Mouse (Mus musculus) heart, embryonic 10.5 days (tissue): ENCODE measurements around the gene Pld1. TPM values are rescaled to one million over a fixed set of nuclear protein-coding genes. Genes with fewer than 3 reads are reported as not detected.

Source experiments
- DNase-seq: peaks from one replicate; pipeline ENCODE4 v3.0.0-alpha.2; 2017; ENCODE audit warnings: low spot score
- H3K27ac ChIP-seq: fragments of 300-500 bp; sonication (generic); 2 replicates; pipeline ENCODE4 v1.5.1; 2016; ENCODE audit warnings: mild to moderate bottlenecking
- H3K27me3 ChIP-seq: fragments of 300-500 bp; sonication (generic); 2 replicates; pipeline ENCODE4 v1.6.1; 2016; ENCODE audit warnings: mild to moderate bottlenecking; ENCODE audit not compliant: poor library complexity, insufficient read depth, severe bottlenecking
- H3K36me3 ChIP-seq: fragments of 300-500 bp; sonication (generic); 2 replicates; pipeline ENCODE4 v1.6.1; 2016; ENCODE audit warnings: mild to moderate bottlenecking, moderate library complexity
- H3K4me1 ChIP-seq: fragments of 300-500 bp; sonication (generic); 2 replicates; pipeline ENCODE4 v1.6.1; 2016; ENCODE audit warnings: mild to moderate bottlenecking
- H3K4me3 ChIP-seq: fragments of 300-500 bp; sonication (generic); 2 replicates; pipeline ENCODE4 v1.5.1; 2016; ENCODE audit warnings: mild to moderate bottlenecking, moderate library complexity
- H3K9me3 ChIP-seq: fragments of 300-500 bp; sonication (generic); 2 replicates; pipeline ENCODE4 v1.6.1; 2016; ENCODE audit warnings: mild to moderate bottlenecking, moderate library complexity
- WGBS: fragments of 180-500 bp; shearing (Covaris S2); methylation state at CpG from one replicate; pipeline ENCODE4 v1.1.7; 2016; 5-methylcytosine and 5-hydroxymethylcytosine counted together
- polyA plus RNA-seq: library from polyadenylated mRNA; unstranded; fragments of >200 nt; fragmentation: Nextera tagmentation; extraction: Ambion mirVana; gene quantifications from 2 replicates; pipeline ENCODE4 v1.2.1, GENCODE M21; 2016

The Pld1 gene
- polyA plus RNA-seq, 1 experiment from 2014 or later = 5.7 TPM

GRCm38 (mm10) chr3:28093684-28094302 lies 155.3 kb downstream of the Pld1 start:
- Histone ChIP-seq H3K4me1 (peaks cover 24% of the 10 kb centered on the region), H3K9me3 (no peaks in the 10 kb centered on the region), H3K36me3 (peaks cover 3% of the 10 kb centered on the region), H3K27ac (no peak overlapping the region), H3K4me3 (no peak overlapping the region), H3K27me3 (no peaks in the 10 kb centered on the region)
- WGBS = 66% methylated on average over 9 of the region's 9 CpGs
- DNase-seq = no peak

GRCm38 (mm10) chr3:28095451-28095850 lies 157.0 kb downstream of the Pld1 start:
- H3K27me3 ChIP-seq = no peaks in the 10 kb centered on the region
- 94% methylated on average over 9 of the region's 9 CpGs for WGBS
- H3K9me3 ChIP-seq = no peaks in the 10 kb centered on the region
- H3K4me1 ChIP-seq = peaks cover 24% of the 10 kb centered on the region
- peaks cover 3% of the 10 kb centered on the region for H3K36me3 ChIP-seq
- no peak overlapping the region for H3K4me3 ChIP-seq
- no peak for DNase-seq
- no peak overlapping the region for H3K27ac ChIP-seq

- WGBS = 83% methylated on average over 9 of the region's 9 CpGs
- Histone ChIP-seq H3K4me3 (no peak overlapping the region), H3K4me1 (no peaks in the 10 kb centered on the region; the same call in 1 of the 2 replicates), H3K36me3 (peaks cover 3% of the 10 kb centered on the region), H3K27me3 (no peaks in the 10 kb centered on the region), H3K9me3 (no peaks in the 10 kb centered on the region), H3K27ac (no peak overlapping the region)
- no peak for DNase-seq
These were observed 160.7 kb downstream of the Pld1 start for GRCm38 (mm10) chr3:28099175-28099574.

- 50% methylated on average over 1 of the region's 1 CpGs for WGBS
- H3K36me3 ChIP-seq = no peaks in the 10 kb centered on the region
These were observed 166.5 kb downstream of the Pld1 start for GRCm38 (mm10) chr3:28104992-28105391.

GRCm38 (mm10) chr3:28107446-28108004 lies 169.0 kb downstream of the Pld1 start:
- no peak for DNase-seq
- 37% methylated on average over 6 of the region's 6 CpGs for WGBS
- Histone ChIP-seq H3K9me3 (no peaks in the 10 kb centered on the region), H3K36me3 (no peaks in the 10 kb centered on the region), H3K4me1 (peaks cover 13% of the 10 kb centered on the region; the same call in 1 of the 2 replicates), H3K27me3 (no peaks in the 10 kb centered on the region), H3K4me3 (no peak overlapping the region), H3K27ac (peak overlapping the region; percentile 52; the same call in 1 of the 2 replicates)

More at GRCm38 (mm10) chr3:28104992-28105391, 166.5 kb downstream of the Pld1 start:
- no peak overlapping the region for H3K4me3 ChIP-seq
- no peaks in the 10 kb centered on the region for H3K9me3 ChIP-seq
- no peak for DNase-seq
- no peaks in the 10 kb centered on the region for H3K27me3 ChIP-seq
- H3K4me1 ChIP-seq = peaks cover 4% of the 10 kb centered on the region; the same call in 1 of the 2 replicates
- H3K27ac ChIP-seq = no peak overlapping the region

GRCm38 (mm10) chr3:28111516-28111915 lies 173.0 kb downstream of the Pld1 start:
- WGBS = 35% methylated on average over 5 of the region's 5 CpGs
- no peaks in the 10 kb centered on the region for H3K27me3 ChIP-seq
- no peak overlapping the region for H3K4me3 ChIP-seq
- peaks cover 23% of the 10 kb centered on the region; the same call in 1 of the 2 replicates for H3K4me1 ChIP-seq
- DNase-seq = no peak
- no peaks in the 10 kb centered on the region for H3K36me3 ChIP-seq
- no peak overlapping the region for H3K27ac ChIP-seq
- no peaks in the 10 kb centered on the region for H3K9me3 ChIP-seq

GRCm38 (mm10) chr3:28113881-28114280 lies 175.4 kb downstream of the Pld1 start:
- Histone ChIP-seq H3K27me3 (no peaks in the 10 kb centered on the region), H3K4me1 (peaks cover 19% of the 10 kb centered on the region; the same call in 1 of the 2 replicates), H3K36me3 (no peaks in the 10 kb centered on the region), H3K9me3 (no peaks in the 10 kb centered on the region), H3K4me3 (no peak overlapping the region), H3K27ac (no peak overlapping the region; the same call in 1 of the 2 replicates)
- WGBS = 90% methylated on average over 2 of the region's 2 CpGs
- no peak for DNase-seq

GRCm38 (mm10) chr3:28141716-28142115 lies 203.2 kb downstream of the Pld1 start:
- no peak overlapping the region for H3K27ac ChIP-seq
- 80% methylated on average over 5 of the region's 5 CpGs for WGBS

GRCm38 (mm10) chr3:28142121-28142520 lies 203.6 kb downstream of the Pld1 start:
- no peaks in the 10 kb centered on the region for H3K9me3 ChIP-seq
- no peaks in the 10 kb centered on the region; the same call in 1 of the 2 replicates for H3K36me3 ChIP-seq
- no peak overlapping the region for H3K4me3 ChIP-seq
- DNase-seq = no peak
- WGBS = 69% methylated on average over 2 of the region's 2 CpGs
- no peak overlapping the region for H3K27ac ChIP-seq
- no peaks in the 10 kb centered on the region for H3K4me1 ChIP-seq
- no peaks in the 10 kb centered on the region for H3K27me3 ChIP-seq

More at GRCm38 (mm10) chr3:28141716-28142115, 203.2 kb downstream of the Pld1 start:
- no peaks in the 10 kb centered on the region for H3K27me3 ChIP-seq
- H3K36me3 ChIP-seq = no peaks in the 10 kb centered on the region; the same call in 1 of the 2 replicates
- no peaks in the 10 kb centered on the region for H3K4me1 ChIP-seq
- DNase-seq = no peak
- H3K9me3 ChIP-seq = no peaks in the 10 kb centered on the region
- no peak overlapping the region for H3K4me3 ChIP-seq

GRCm38 (mm10) chr3:28144676-28145075 lies 206.2 kb downstream of the Pld1 start:
- Histone ChIP-seq H3K9me3 (no peaks in the 10 kb centered on the region), H3K27ac (no peak overlapping the region)
- no peak for DNase-seq

GRCm38 (mm10) chr3:28145461-28145860 lies 207.0 kb downstream of the Pld1 start:
- Histone ChIP-seq H3K9me3 (no peaks in the 10 kb centered on the region), H3K27me3 (no peaks in the 10 kb centered on the region)
- WGBS = 84% methylated on average over 3 of the region's 3 CpGs

More at GRCm38 (mm10) chr3:28144676-28145075, 206.2 kb downstream of the Pld1 start:
- no peaks in the 10 kb centered on the region for H3K36me3 ChIP-seq
- no peaks in the 10 kb centered on the region for H3K4me1 ChIP-seq
- H3K4me3 ChIP-seq = no peak overlapping the region
- H3K27me3 ChIP-seq = no peaks in the 10 kb centered on the region

GRCm38 (mm10) chr3:28149656-28150256 lies 211.3 kb downstream of the Pld1 start:
- H3K27ac ChIP-seq = no peak overlapping the region
- H3K4me3 ChIP-seq = no peak overlapping the region
- no peaks in the 10 kb centered on the region; the same call in 1 of the 2 replicates for H3K36me3 ChIP-seq
- H3K9me3 ChIP-seq = peaks cover 11% of the 10 kb centered on the region; the same call in 1 of the 2 replicates
- H3K27me3 ChIP-seq = no peaks in the 10 kb centered on the region
- WGBS = 82% methylated on average over 2 of the region's 2 CpGs
- no peak for DNase-seq
- H3K4me1 ChIP-seq = no peaks in the 10 kb centered on the region

More at GRCm38 (mm10) chr3:28145461-28145860, 207.0 kb downstream of the Pld1 start:
- no peak for DNase-seq
- Histone ChIP-seq H3K4me1 (no peaks in the 10 kb centered on the region), H3K4me3 (no peak overlapping the region), H3K27ac (no peak overlapping the region), H3K36me3 (no peaks in the 10 kb centered on the region)

- no peak overlapping the region for H3K27ac ChIP-seq
- 82% methylated on average over 2 of the region's 2 CpGs for WGBS
- no peaks in the 10 kb centered on the region for H3K36me3 ChIP-seq
- H3K4me3 ChIP-seq = no peak overlapping the region
- H3K9me3 ChIP-seq = no peaks in the 10 kb centered on the region
- no peaks in the 10 kb centered on the region for H3K4me1 ChIP-seq
- no peaks in the 10 kb centered on the region for H3K27me3 ChIP-seq
- DNase-seq = peak; percentile 28
These were observed 219.5 kb downstream of the Pld1 start for GRCm38 (mm10) chr3:28158006-28158405.
